Mouse (Mus musculus) G1E (cell line): ENCODE measurements at regions not wholly inside any gene's neighbourhood (a gene's known extent, or its start where the extent isn't known, plus 50 kb on each side); places are given as distances from the start of the nearest gene placed in this dataset.

Experiments
- CTCF ChIP-seq: IDR thresholded peaks from 2 replicates; pipeline ENCODE4 v1.5.1; 2012; ENCODE audit warnings: low read depth, low read length, inconsistent platforms, mixed read lengths
- GATA1 ChIP-seq: IDR thresholded peaks from 2 replicates; pipeline ENCODE4 v1.6.1; 2012; ENCODE audit warnings: borderline replicate concordance, low read length, inconsistent platforms, mixed read lengths
- GATA2 ChIP-seq: IDR thresholded peaks from 2 replicates; pipeline ENCODE4 v1.6.1; 2012; ENCODE audit warnings: low read depth, low read length, inconsistent platforms, borderline replicate concordance
- POLR2AphosphoS5 ChIP-seq: IDR thresholded peaks from 2 replicates; pipeline ENCODE4 v1.6.1; 2012; ENCODE audit warnings: low read depth, low read length, inconsistent platforms; ENCODE audit not compliant: insufficient replicate concordance
- TAL1 ChIP-seq: conservative IDR thresholded peaks from 2 replicates; pipeline ENCODE4 v1.6.1; 2012; ENCODE audit warnings: low read depth, low read length, inconsistent platforms, mixed read lengths

DNA sequence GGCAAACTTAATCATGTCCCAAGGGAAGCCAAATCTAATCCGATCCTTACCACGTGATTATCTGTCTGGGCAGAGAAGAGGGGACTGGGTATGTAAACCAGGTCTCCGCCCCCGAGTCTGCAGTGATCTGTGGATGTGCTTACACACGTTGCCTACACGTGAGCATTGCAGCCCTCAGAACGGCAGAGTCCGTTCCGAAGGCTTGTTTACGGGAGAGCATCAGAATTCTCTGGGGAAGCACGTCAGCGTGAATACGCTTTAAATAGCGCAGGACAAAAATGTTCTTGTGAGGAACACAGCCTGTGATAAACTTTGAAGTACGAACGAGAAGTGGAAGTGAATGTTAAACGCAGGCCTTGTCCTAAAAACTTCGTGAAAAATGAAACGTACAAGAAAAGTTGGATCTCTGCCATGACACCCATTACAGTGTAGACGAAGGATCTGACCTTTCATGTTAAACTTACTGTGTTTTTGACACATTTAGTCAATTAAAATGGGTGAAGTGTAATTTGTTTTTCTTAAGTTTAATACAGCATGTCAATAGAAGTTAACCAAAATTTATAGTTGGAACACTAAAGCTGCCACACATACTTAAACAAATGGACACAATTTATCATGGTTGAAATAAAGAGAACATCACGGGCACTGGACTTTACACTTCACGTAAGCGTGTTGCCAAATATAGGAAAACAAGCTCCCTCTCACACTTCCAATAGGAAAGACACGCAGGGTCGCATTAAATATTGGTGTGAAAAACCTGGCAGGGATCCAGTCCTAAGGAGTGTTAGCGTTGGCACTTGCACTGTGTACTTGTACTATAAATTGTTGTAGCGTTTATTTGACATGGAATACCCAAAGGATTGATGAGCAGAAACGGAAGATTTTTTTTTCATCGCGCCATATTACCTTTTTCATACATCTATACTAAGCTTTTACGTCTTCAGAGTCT lies 106.5 kb upstream of the Hand2 start:
- TF ChIP-seq CTCF: no peak
- no peak for TF ChIP-seq TAL1
- TF ChIP-seq GATA2: no peak
- TF ChIP-seq POLR2AphosphoS5: no peak
- no peak for TF ChIP-seq GATA1
